Mouse (Mus musculus) skeletal muscle tissue, postnatal 0 days (tissue): Measurements from ENCODE around the gene Ccn6. TPM values are rescaled to one million over a fixed set of nuclear protein-coding genes. Genes with fewer than 3 reads are reported as not detected.

Experiments used
- polyA plus RNA-seq: library from polyadenylated mRNA; unstranded; fragments of >200 nt; fragmentation: Nextera tagmentation; extraction: Ambion mirVana; gene quantifications from 2 replicates; pipeline ENCODE4 v1.2.1, GENCODE M21; 2015

The Ccn6 gene
- polyA plus RNA-seq: 0.18 and 0.19 TPM in 2 replicates

DNA sequence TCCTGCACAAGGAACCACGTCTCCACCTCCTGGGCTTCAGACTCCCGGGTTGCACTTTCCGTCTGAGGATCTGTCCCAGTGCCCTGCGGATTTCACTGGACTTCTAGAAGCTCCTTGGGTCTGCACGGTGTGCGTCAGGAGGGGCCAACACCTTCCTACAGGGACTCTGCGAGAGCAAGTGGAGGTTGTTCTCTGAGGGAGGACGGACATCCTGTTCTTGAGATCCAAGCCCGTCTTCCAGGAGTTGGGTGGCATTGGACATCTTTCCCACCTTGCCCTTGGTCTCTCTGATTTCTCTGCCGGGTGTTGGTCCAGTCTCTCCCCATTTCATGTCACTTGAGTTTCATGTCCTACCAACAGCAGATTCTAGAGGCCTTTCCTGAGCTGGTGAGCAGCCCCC, at the start of gene Ccn6:
Gene Ccn6 (minus strand): TSS at position 101 of the 400 bp plus-strand sequence.

DNA sequence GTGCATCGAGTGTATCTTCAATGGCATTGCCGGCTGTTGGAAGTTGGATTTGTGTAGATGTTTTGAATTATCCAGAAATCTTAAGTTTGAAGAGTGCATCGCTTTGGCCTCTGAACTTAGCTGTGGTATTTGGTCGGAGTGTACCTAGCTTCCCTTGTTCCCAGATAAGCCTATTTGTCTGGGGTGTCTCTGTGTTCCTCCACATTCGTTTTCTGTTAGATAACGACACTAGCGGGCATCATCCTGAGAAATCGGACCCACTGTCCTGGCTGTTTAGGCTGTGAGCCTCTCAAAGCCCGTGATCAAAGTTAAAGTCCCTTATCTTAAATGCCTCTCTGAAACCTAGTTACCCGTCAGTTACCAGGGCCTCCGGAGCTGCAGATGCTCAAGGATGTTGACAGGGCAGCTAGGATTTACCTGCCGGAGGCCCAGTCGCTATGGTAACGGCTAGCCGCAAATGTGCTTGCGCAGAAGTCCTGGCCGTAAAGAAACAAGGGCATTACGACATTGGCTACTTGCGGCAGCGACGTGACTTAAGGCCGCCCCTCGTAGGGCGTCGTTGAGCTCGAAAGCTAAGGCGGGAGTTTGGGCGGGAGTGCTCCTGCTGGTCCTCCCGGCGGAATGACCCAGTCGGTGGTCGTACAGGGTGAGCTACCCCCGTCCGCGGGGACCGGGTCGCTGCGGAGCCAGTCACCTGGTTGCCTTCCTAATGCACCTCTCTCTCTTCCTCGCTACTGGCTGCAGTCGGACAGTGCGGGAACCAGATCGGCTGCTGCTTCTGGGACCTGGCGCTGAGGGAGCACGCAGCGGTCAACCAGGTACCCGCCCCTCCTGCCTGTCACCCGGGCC, 29.9 kb downstream of the Ccn6 start, which contains the start of the genes Fam229b and Tube1:
Gene Fam229b (minus strand): TSS at position 453 of the 849 bp plus-strand sequence.
Gene Tube1 (plus strand): TSS at position 515 of the 849 bp plus-strand sequence.

Other genes starting within 250 kb of the Ccn6 start
- 49.2 and 51.6 TPM in 2 replicates for gene Lama4, start 198.3 kb downstream of the Ccn6 start, polyA plus RNA-seq
- gene Fam229b, start 29.9 kb downstream of the Ccn6 start, polyA plus RNA-seq: 9.6 and 12.2 TPM in 2 replicates
- gene Tube1, start 29.8 kb downstream of the Ccn6 start, polyA plus RNA-seq: 2.5 and 2.8 TPM in 2 replicates
- 19.6 and 21.3 TPM in 2 replicates for gene Fyn, start 205.1 kb upstream of the Ccn6 start, polyA plus RNA-seq